Mouse (Mus musculus) heart, embryonic 13.5 days (tissue): ENCODE data around the gene Wdr19. TPM values are rescaled to one million over a fixed set of nuclear protein-coding genes. Genes with fewer than 3 reads are reported as not detected.
"Not testable (repeated sequence)": the region's sequence is repeated elsewhere in the genome, so short reads cannot be mapped to it uniquely, and the experiment has no call there.

Experiments used
- ATAC-seq: fragments of 200-750 bp; cut with Nextera tagmentation; 2 replicates; pipeline ENCODE4 v1.8.0; 2017; ENCODE audit warnings: moderate TSS enrichment; ENCODE audit not compliant: insufficient number of reproducible peaks, low FRiP score, low TSS enrichment; ENCODE audit errors: extremely low read depth
- H3K27ac ChIP-seq: fragments of 300-500 bp; sonication (generic); replicated peaks from 2 replicates; pipeline ENCODE4 v1.5.1; 2015; ENCODE audit warnings: moderate library complexity, mild to moderate bottlenecking, inconsistent platforms
- H3K27me3 ChIP-seq: fragments of 300-500 bp; sonication (generic); replicated peaks from 2 replicates; pipeline ENCODE4 v1.6.1; 2015; ENCODE audit warnings: mild to moderate bottlenecking, inconsistent platforms
- H3K36me3 ChIP-seq: fragments of 300-500 bp; sonication (generic); 2 replicates; pipeline ENCODE4 v1.6.1; 2015; ENCODE audit warnings: mild to moderate bottlenecking, inconsistent platforms
- H3K4me1 ChIP-seq: fragments of 300-500 bp; sonication (generic); 2 replicates; pipeline ENCODE4 v1.6.1; 2015; ENCODE audit warnings: inconsistent platforms
- H3K4me2 ChIP-seq: fragments of 300-500 bp; sonication (generic); 2 replicates; pipeline ENCODE4 v1.6.1; 2015; ENCODE audit warnings: inconsistent platforms, mild to moderate bottlenecking, moderate library complexity
- H3K4me3 ChIP-seq: fragments of 300-500 bp; sonication (generic); 2 replicates; pipeline ENCODE4 v1.5.1; 2015; ENCODE audit warnings: moderate library complexity, mild to moderate bottlenecking, inconsistent platforms
- H3K9ac ChIP-seq: fragments of 300-500 bp; sonication (generic); 2 replicates; pipeline ENCODE4 v1.6.1; 2015; ENCODE audit warnings: inconsistent platforms, mild to moderate bottlenecking, moderate library complexity
- H3K9me3 ChIP-seq: fragments of 300-500 bp; sonication (generic); 2 replicates; pipeline ENCODE4 v1.6.1; 2016; ENCODE audit warnings: inconsistent platforms
- WGBS: fragments of 180-500 bp; shearing (Covaris S2); methylation state at CpG from one replicate; pipeline ENCODE4 v1.1.7; 2015; ENCODE audit warnings: mixed read lengths; 5-methylcytosine and 5-hydroxymethylcytosine counted together
- polyA plus RNA-seq: library from polyadenylated mRNA; unstranded; fragments of >200 nt; fragmentation: Nextera tagmentation; extraction: Ambion mirVana; gene quantifications from 2 replicates; pipeline ENCODE4 v1.2.1, GENCODE M21; 2015

Gene Wdr19
- polyA plus RNA-seq, 1 experiment from 2014 or later, result 6.2 TPM

DNA sequence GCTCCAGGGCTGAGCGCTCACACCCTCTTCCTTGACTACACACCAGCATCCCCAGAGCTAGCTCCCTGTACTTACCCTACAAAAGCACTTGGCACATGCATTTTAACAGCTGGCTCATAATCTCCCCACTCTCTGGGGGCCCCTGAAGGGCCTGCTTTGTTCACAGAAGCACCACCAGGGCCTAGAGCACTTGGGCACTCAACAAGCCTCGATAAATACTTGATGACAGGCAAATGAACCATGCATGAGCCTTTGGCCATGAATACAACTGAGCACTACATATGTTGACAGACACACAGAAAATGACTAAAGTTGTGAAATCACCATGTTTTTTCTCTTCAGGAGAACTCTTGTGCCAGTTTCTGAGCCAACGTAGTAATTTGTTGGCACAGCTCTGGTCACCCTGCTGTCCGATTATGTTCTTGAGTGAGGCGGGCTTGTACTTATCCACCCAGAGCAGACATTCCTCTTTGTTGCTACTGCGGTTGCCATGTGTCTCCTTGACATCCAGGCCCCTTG lies 79.7 kb downstream of the Wdr19 start:
- WGBS, result 74% methylated on average over 6 of the region's 6 CpGs
- H3K9me3 ChIP-seq, result no peaks in the 10 kb centered on the region
- H3K27me3 ChIP-seq, result no peaks in the 10 kb centered on the region
- no peak overlapping the region for H3K27ac ChIP-seq
- H3K4me1 ChIP-seq, result no peaks in the 10 kb centered on the region
- no peak for ATAC-seq
- peaks cover 77% of the 10 kb centered on the region for H3K36me3 ChIP-seq
- H3K9ac ChIP-seq, result no peak overlapping the region
- H3K4me2 ChIP-seq, result no peak overlapping the region
- H3K4me3 ChIP-seq, result no peak overlapping the region

DNA sequence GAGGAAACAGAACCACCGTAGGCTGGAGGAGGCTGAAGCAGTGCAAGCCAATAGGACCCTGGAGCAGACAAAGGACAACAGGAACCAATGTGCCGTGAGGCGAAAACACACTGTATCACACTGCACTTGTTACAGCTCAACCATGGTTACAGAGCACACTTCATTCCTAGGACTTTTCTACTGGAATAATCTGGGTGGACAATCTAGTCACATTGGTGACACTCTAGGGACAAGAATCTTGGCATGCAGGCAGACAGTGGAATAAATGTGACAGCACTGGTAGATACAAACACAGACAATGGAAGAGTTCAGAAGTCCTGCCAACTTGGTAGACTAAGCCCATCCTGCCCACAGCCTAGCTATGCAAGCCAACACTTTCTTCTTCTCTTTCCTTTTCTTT lies 81.7 kb downstream of the Wdr19 start:
- H3K9ac ChIP-seq, result no peak overlapping the region
- WGBS, result 93% methylated on average over 3 of the region's 3 CpGs
- no peaks in the 10 kb centered on the region for H3K27me3 ChIP-seq
- no peak overlapping the region for H3K4me3 ChIP-seq
- no peaks in the 10 kb centered on the region for H3K4me1 ChIP-seq
- H3K4me2 ChIP-seq, result no peak overlapping the region
- H3K27ac ChIP-seq, result no peak overlapping the region
- no peak for ATAC-seq
- no peaks in the 10 kb centered on the region for H3K9me3 ChIP-seq
- peaks cover 78% of the 10 kb centered on the region for H3K36me3 ChIP-seq

DNA sequence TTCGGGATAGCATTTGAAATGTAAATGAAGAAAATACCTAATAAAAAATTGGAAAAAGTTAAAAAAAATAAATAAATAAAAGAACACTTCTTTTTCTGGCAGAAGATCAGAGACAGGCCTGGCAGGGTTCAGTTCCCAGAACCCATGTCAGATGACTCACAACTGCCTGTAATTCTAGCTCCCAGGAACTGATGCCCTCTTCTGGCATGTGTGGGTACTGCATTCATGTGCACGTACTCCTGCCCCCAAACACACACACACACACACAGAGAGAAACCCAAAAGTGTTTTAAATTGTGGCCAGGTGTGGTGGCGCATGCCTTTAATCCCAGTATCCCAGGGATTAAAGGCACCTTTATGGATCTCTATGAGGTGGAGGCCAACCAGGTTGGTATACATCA lies 84.7 kb downstream of the Wdr19 start:
- Histone ChIP-seq H3K4me2 (no peak overlapping the region), H3K27ac (no peak overlapping the region), H3K9me3 (no peaks in the 10 kb centered on the region), H3K27me3 (no peaks in the 10 kb centered on the region), H3K36me3 (peaks cover 75% of the 10 kb centered on the region), H3K9ac (no peak overlapping the region), H3K4me3 (no peak overlapping the region), H3K4me1 (peaks cover 6% of the 10 kb centered on the region)
- WGBS, result 93% methylated on average over 3 of the region's 3 CpGs
- ATAC-seq, result no peak

- Histone ChIP-seq H3K4me1 (peaks cover 6% of the 10 kb centered on the region), H3K36me3 (peaks cover 91% of the 10 kb centered on the region), H3K9me3 (no peaks in the 10 kb centered on the region), H3K27me3 (no peaks in the 10 kb centered on the region), H3K27ac (no peak overlapping the region), H3K4me2 (no peak overlapping the region), H3K9ac (no peak overlapping the region), H3K4me3 (no peak overlapping the region)
- 74% methylated on average over 24 of the region's 24 CpGs for WGBS
- no peak for ATAC-seq
Measured at GRCm38 (mm10) chr5:65287751-65288701, 88.5 kb downstream of the Wdr19 start.

DNA sequence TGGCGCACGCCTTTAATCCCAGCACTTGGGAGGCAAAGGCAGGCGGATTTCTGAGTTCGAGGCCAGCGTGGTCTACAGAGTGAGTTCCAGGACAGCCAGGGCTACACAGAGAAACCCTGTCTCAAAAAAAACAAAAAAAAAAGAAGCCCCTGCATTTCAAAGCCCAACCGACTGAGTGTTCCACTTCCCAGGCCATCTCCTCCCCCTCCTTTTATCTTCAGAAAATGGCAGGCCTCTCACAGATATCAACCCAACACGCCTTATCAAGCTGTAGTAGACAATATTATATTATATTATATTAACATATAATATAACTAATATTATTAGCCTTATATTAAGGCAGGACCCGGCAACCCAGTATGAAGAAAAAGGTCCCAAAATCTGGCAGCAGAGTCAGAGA lies 89.5 kb downstream of the Wdr19 start:
- not testable (repeated sequence) for H3K4me1 ChIP-seq, H3K9me3 ChIP-seq, H3K4me2 ChIP-seq, H3K4me3 ChIP-seq, H3K27ac ChIP-seq, H3K9ac ChIP-seq, ATAC-seq, H3K27me3 ChIP-seq
- 78% methylated on average over 8 of the region's 8 CpGs for WGBS
- peaks cover 91% of the 10 kb centered on the region for H3K36me3 ChIP-seq

DNA sequence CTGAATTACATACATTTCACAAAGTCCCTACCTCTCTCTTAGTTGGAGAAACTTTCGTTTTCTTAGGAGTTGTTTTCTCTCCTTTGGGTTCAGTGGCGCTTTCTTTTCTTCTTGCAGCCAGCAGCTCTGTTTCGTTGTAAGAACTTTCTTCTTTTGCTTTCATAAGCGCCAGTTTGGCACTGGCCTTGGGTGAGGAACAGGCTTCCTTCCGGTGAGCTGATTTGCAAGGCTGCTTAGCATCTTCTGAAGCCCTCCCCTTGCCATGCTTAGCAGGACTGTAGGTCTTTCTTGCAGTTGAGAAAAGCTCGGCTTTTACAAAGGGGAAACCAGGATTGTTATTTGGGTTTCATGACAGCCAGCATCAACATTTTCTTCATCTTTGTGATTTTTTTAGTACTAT lies 94.1 kb downstream of the Wdr19 start:
- H3K4me2 ChIP-seq, result no peak overlapping the region
- peaks cover 4% of the 10 kb centered on the region for H3K4me1 ChIP-seq
- no peaks in the 10 kb centered on the region for H3K9me3 ChIP-seq
- ATAC-seq, result no peak
- peaks cover 86% of the 10 kb centered on the region for H3K36me3 ChIP-seq
- WGBS, result 85% methylated on average over 6 of the region's 6 CpGs
- no peak overlapping the region for H3K9ac ChIP-seq
- H3K27ac ChIP-seq, result no peak overlapping the region
- no peaks in the 10 kb centered on the region for H3K27me3 ChIP-seq
- H3K4me3 ChIP-seq, result no peak overlapping the region

GRCm38 (mm10) chr5:65294270-65294669 lies 94.8 kb downstream of the Wdr19 start:
- H3K4me2 ChIP-seq, result no peak overlapping the region
- H3K4me1 ChIP-seq, result 0 out of 2 replicates have a peak, but pooled peaks cover 3% of the 10 kb centered on the region
- no peaks in the 10 kb centered on the region for H3K9me3 ChIP-seq
- peaks cover 88% of the 10 kb centered on the region for H3K36me3 ChIP-seq
- no peak overlapping the region for H3K9ac ChIP-seq
- WGBS, result 42% methylated on average over 2 of the region's 2 CpGs
- no peak overlapping the region for H3K27ac ChIP-seq
- H3K4me3 ChIP-seq, result no peak overlapping the region
- no peaks in the 10 kb centered on the region for H3K27me3 ChIP-seq
- no peak for ATAC-seq

- ATAC-seq, result no peak
- Histone ChIP-seq H3K36me3 (peaks cover 79% of the 10 kb centered on the region), H3K27me3 (no peaks in the 10 kb centered on the region), H3K27ac (no peak overlapping the region), H3K9me3 (no peaks in the 10 kb centered on the region), H3K9ac (no peak overlapping the region), H3K4me1 (0 out of 2 replicates have a peak, but pooled peaks cover 3% of the 10 kb centered on the region), H3K4me3 (no peak overlapping the region), H3K4me2 (no peak overlapping the region)
- WGBS, result 54% methylated on average over 7 of the region's 7 CpGs
Measured at GRCm38 (mm10) chr5:65298167-65298950, 98.9 kb downstream of the Wdr19 start.

DNA sequence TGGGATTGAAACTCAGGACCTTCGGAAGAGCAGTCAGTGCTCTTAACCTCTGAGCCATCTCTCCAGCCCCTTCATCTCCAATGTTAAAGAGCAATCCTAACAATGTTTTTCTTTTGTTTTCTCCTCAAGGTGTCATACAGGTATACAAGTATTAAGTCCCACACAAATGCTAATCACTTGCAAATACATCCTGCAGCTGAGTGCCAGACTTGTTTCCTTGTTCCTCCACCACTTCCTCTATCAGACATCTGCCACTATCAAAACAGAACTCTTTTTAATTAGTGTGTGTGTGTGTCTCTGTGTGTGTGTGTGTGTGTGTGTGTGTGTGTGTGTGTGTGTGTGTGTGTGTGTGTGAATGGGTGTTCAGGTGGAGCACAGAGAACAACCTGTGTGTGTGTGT lies 100.1 kb downstream of the Wdr19 start:
- WGBS, result 87% methylated on average over 1 of the region's 1 CpGs
- H3K4me3 ChIP-seq, result not testable (repeated sequence)

GRCm38 (mm10) chr5:65300121-65300520 lies 100.6 kb downstream of the Wdr19 start:
- WGBS, result 95% methylated on average over 9 of the region's 9 CpGs

More for the DNA sequence above, 100.1 kb downstream of the Wdr19 start:
- peaks cover 79% of the 10 kb centered on the region for H3K36me3 ChIP-seq
- not testable (repeated sequence) for H3K4me2 ChIP-seq, H3K27ac ChIP-seq, H3K9me3 ChIP-seq, H3K4me1 ChIP-seq, ATAC-seq, H3K27me3 ChIP-seq, H3K9ac ChIP-seq

GRCm38 (mm10) chr5:65305516-65305915 lies 106.0 kb downstream of the Wdr19 start:
- H3K4me1 ChIP-seq, result no peaks in the 10 kb centered on the region
- no peak overlapping the region for H3K4me2 ChIP-seq
- ATAC-seq, result no peak
- H3K9me3 ChIP-seq, result no peaks in the 10 kb centered on the region
- H3K36me3 ChIP-seq, result peaks cover 69% of the 10 kb centered on the region
- H3K27ac ChIP-seq, result no peak overlapping the region
- no peaks in the 10 kb centered on the region for H3K27me3 ChIP-seq
- whole genome bisulfite sequencing, result 77% methylated on average over 9 of the region's 9 CpGs
- no peak overlapping the region for H3K9ac ChIP-seq
- no peak overlapping the region for H3K4me3 ChIP-seq

More at GRCm38 (mm10) chr5:65300121-65300520, 100.6 kb downstream of the Wdr19 start:
- Histone ChIP-seq H3K4me3 (no peak overlapping the region), H3K27ac (no peak overlapping the region), H3K9ac (no peak overlapping the region), H3K36me3 (peaks cover 79% of the 10 kb centered on the region), H3K4me2 (no peak overlapping the region), H3K4me1 (no peaks in the 10 kb centered on the region), H3K27me3 (no peaks in the 10 kb centered on the region), H3K9me3 (no peaks in the 10 kb centered on the region)
- no peak for ATAC-seq
